Mouse (Mus musculus) lung, embryonic 14.5 days (tissue): ENCODE results near the gene Ccdc116. TPM values are rescaled to one million over a fixed set of nuclear protein-coding genes. Genes with fewer than 3 reads are reported as not detected.

Source experiments
- ATAC-seq: fragments of 200-750 bp; cut with Nextera tagmentation; 2 replicates; pipeline ENCODE4 v1.8.0; 2017; ENCODE audit warnings: mild to moderate bottlenecking, moderate TSS enrichment, moderate library complexity; ENCODE audit not compliant: insufficient read depth
- DNase-seq: peaks from one replicate; pipeline ENCODE4 v3.0.0-alpha.2; 2015
- H3K27ac ChIP-seq: fragments of 300-500 bp; sonication (generic); 2 replicates; pipeline ENCODE4 v1.5.1; 2014; ENCODE audit warnings: low read depth, mild to moderate bottlenecking, moderate library complexity
- H3K27me3 ChIP-seq: fragments of 300-500 bp; sonication (generic); 2 replicates; pipeline ENCODE4 v1.6.1; 2014; ENCODE audit warnings: low read length, control low read depth; ENCODE audit not compliant: insufficient read depth
- H3K36me3 ChIP-seq: fragments of 300-500 bp; sonication (generic); 2 replicates; pipeline ENCODE4 v1.6.1; 2014; ENCODE audit warnings: control low read depth; ENCODE audit not compliant: insufficient read depth
- H3K4me1 ChIP-seq: fragments of 300-500 bp; sonication (generic); 2 replicates; pipeline ENCODE4 v1.6.1; 2014; ENCODE audit warnings: antibody characterized with exemption, control low read depth; ENCODE audit not compliant: insufficient read depth
- H3K4me2 ChIP-seq: fragments of 300-500 bp; sonication (generic); 2 replicates; pipeline ENCODE4 v1.6.1; 2014; ENCODE audit warnings: mild to moderate bottlenecking
- H3K4me3 ChIP-seq: fragments of 300-500 bp; sonication (generic); 2 replicates; pipeline ENCODE4 v1.5.1; 2014; ENCODE audit warnings: low read depth, low read length
- H3K9ac ChIP-seq: fragments of 300-500 bp; sonication (generic); 2 replicates; pipeline ENCODE4 v1.6.1; 2014
- H3K9me3 ChIP-seq: fragments of 300-500 bp; sonication (generic); 2 replicates; pipeline ENCODE4 v1.6.1; 2016; ENCODE audit warnings: low read depth, low read length, control low read depth
- CTCF ChIP-seq: IDR thresholded peaks from 2 replicates; pipeline ENCODE4 v1.5.1; 2016; ENCODE audit warnings: antibody characterized with exemption, low read depth
- WGBS: fragments of 180-500 bp; shearing (Covaris S2); extraction: QIAGEN DNeasy Blood & Tissue Kit; methylation state at CpG from one replicate; pipeline ENCODE4 v1.1.7; 2014; 5-methylcytosine and 5-hydroxymethylcytosine counted together
- polyA plus RNA-seq: library from polyadenylated mRNA; unstranded; fragments of >200 nt; fragmentation: Nextera tagmentation; extraction: Ambion mirVana; gene quantifications from 2 replicates; pipeline ENCODE4 v1.2.1, GENCODE M21; 2014

Gene Ccdc116
- polyA plus RNA-seq, 1 experiment from 2014 or later = 0.78 TPM

DNA sequence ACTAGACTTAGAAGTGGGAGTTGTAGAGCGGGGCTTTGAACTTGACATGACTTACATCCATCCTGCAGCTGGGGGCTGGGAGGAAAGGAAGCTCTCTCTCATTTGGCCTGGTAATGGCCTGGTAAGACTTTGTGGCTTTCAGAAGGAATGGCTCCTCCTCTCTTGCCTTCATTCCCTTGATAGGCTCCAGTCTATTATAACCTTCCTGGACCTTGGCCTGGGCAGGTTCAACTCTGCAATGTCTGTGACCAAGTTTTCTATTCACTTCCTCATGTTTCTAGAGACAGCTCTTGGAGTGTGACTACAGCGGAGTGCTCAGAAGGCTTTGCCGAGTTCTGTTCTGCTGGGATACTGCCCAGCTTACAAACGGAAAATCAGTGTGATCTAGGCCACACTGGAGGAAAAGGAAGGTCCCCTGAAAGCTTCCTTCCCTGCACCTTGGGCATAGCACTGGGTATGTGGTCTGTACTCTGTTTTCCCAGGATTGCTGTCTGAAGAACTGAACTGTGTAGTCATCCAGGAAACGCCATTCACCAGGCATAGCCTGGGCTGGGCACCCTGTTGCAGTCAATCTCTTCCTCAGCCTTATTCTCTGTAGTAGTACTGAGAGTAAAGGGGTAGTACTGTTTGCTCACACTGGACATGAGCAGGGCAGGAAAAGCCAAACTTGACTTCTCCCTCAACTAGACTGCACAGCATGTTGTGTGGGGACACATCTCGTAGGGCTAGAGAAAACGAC lies 3.7 kb upstream of the Ccdc116 start:
- no peak for ATAC-seq
- 79% methylated on average over 7 of the region's 7 CpGs for WGBS

DNA sequence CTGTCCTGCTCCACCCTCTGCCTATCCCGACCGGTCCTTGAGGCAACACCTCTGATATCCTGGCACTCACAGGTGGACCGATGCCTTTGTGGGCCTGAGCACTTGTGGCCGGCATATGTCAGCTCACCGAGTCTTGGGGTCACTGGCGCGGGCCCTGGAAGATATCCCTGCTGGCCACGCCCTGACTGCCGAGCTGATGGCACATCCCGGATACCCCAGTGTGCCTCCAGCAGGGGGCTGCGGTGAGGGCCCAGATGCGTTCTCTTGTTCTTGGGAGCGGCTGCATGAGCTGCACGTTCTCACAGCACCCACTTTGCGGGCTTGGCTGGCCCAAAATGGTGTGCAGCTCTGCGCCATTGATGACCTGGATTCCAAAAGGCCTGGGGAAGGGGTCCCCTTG lies 1.1 kb upstream of the Ccdc116 start:
- Histone ChIP-seq H3K9me3 (no peaks in the 10 kb centered on the region), H3K9ac (peak overlapping the region; percentile 54; the same call in 1 of the 2 replicates), H3K4me2 (peak overlapping the region; percentile 99), H3K36me3 (peaks cover 15% of the 10 kb centered on the region), H3K27me3 (no peaks in the 10 kb centered on the region), H3K4me1 (peaks cover 14% of the 10 kb centered on the region), H3K27ac (no peak overlapping the region), H3K4me3 (peak overlapping the region; percentile 58)
- DNase-seq (peak; percentile 78), ATAC-seq (peak; percentile 12; the same call in 1 of the 2 replicates)
- TF ChIP-seq CTCF = peak; percentile 67
- WGBS = 6% methylated on average over 16 of the region's 16 CpGs

More for the DNA sequence above, 3.7 kb upstream of the Ccdc116 start:
- H3K9ac ChIP-seq = no peak overlapping the region
- no peak overlapping the region for H3K27ac ChIP-seq
- DNase-seq = no peak
- TF ChIP-seq CTCF = no peak
- H3K4me2 ChIP-seq = no peak overlapping the region
- H3K27me3 ChIP-seq = no peaks in the 10 kb centered on the region
- no peak overlapping the region for H3K4me3 ChIP-seq
- peaks cover 14% of the 10 kb centered on the region for H3K4me1 ChIP-seq
- H3K36me3 ChIP-seq = peaks cover 35% of the 10 kb centered on the region
- H3K9me3 ChIP-seq = no peaks in the 10 kb centered on the region

DNA sequence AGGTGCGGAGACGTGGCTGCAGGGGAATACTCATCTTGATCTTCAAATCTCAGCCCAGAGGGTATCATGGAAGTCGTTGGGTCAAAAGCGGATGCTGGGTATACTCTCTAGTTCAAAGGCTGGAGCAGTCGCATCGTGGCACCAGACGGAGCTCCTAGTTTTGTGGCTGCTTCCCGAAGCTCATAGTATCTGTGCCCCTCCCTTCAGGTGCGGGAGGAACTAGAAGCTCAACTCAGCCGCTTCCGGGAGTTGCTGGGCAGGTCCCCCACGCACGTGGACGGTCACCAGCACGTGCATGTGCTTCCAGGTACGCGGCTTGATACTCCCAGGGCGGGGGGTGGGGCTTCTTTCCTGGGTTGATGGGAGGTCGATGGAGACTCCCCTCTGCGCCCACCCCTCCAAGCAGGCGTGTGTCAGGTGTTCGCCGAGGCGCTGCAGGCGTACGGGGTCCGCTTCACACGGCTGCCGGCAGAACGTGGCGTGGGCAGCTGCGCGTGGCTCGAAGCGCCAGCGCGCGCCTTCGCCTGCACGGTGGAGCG lies 431 bp upstream of the Ccdc116 start:
- DNase-seq (peak; percentile 41), ATAC-seq (peak; percentile 19; the same call in 1 of the 2 replicates)
- Histone ChIP-seq H3K4me2 (peak overlapping the region; percentile 99), H3K27ac (no peak overlapping the region), H3K9me3 (no peaks in the 10 kb centered on the region), H3K36me3 (peaks cover 8% of the 10 kb centered on the region), H3K4me1 (peaks cover 14% of the 10 kb centered on the region), H3K9ac (peak overlapping the region; percentile 54), H3K27me3 (no peaks in the 10 kb centered on the region), H3K4me3 (peak overlapping the region; percentile 58)
- under 1% methylated on average over 41 of the region's 41 CpGs for WGBS
- TF ChIP-seq CTCF = no peak

DNA sequence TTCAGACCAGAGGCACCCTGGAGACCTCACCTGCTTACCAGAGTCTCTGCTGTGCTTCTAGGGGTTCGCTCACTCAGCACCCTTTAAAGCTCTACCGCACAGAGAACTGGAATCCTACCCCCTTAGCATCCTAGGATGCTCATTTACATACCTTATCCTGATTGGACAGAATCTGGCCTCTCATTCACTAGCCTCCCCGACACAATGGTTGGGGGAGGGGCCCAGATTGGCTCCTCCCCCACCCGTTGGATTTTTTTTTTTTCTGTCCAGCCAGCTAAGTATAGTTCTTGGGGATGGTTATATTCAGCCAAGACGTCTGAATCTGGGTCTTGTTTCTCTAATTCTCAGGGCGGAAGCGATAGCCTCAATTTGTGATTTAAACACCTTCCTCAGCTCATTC lies 2.7 kb downstream of the Ccdc116 start, which contains the start of gene Ydjc:
Ydjc (plus strand) TSS at position 283 of the 400 bp plus-strand sequence.
- Histone ChIP-seq H3K36me3 (no peaks in the 10 kb centered on the region), H3K27me3 (no peaks in the 10 kb centered on the region), H3K4me1 (peaks cover 14% of the 10 kb centered on the region), H3K4me2 (no peak within 1 kb of the TSS), H3K9ac (no peak within 1 kb of the TSS), H3K4me3 (no peak within 1 kb of the TSS), H3K27ac (no peak within 1 kb of the TSS), H3K9me3 (no peaks in the 10 kb centered on the region)
- DNase-seq (peak; percentile 60), ATAC-seq (no peak)
- TF ChIP-seq CTCF = no peak
- 21% methylated on average over 7 of the region's 7 CpGs for WGBS

DNA sequence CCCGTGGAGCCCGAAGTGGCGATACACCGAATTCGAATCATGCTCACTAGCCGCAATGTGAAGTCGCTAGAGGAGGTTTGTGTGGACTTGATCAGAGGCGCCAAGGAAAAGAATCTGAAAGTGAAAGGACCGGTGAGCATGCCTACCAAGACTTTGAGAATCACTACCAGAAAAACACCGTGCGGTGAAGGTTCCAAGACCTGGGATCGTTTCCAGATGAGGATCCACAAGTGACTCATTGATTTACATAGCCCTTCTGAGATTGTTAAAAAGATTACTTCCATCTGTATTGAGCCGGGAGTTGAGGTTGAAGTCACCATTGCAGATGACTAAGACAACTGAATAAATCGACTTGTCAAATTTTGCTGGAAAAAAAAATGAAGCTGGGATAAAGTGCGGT lies 9.7 kb downstream of the Ccdc116 start:
- no peak for DNase-seq
- Histone ChIP-seq H3K4me1 (0 out of 2 replicates have a peak, but pooled peaks cover 2% of the 10 kb centered on the region), H3K36me3 (no peaks in the 10 kb centered on the region), H3K9ac (no peak overlapping the region), H3K4me3 (no peak overlapping the region), H3K4me2 (no peak overlapping the region), H3K27me3 (no peaks in the 10 kb centered on the region), H3K27ac (no peak overlapping the region), H3K9me3 (no peaks in the 10 kb centered on the region)
- 82% methylated on average over 15 of the region's 15 CpGs for WGBS
- no peak for ATAC-seq
- TF ChIP-seq CTCF = no peak

DNA sequence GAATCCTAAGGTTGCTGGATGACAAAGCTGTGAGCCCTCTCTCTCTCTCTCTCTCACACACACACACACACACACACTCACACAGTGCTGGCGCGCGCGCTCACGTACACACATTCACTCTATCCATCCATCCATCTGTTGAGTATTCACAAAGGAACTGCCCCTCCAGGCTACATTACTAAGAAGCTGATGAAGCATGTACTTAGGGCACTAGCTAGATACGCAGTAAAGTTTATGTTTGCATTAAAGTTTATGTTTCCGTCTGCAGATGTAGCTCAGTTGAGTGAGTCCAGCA lies 14.2 kb downstream of the Ccdc116 start:
- TF ChIP-seq CTCF = no peak
- peak; percentile 26; the same call in 1 of the 2 replicates for ATAC-seq
- peak overlapping the region; percentile 89 for H3K4me2 ChIP-seq
- H3K27ac ChIP-seq = peak overlapping the region; percentile 9; the same call in 1 of the 2 replicates
- no peaks in the 10 kb centered on the region for H3K36me3 ChIP-seq
- H3K9ac ChIP-seq = peak overlapping the region; percentile 81
- WGBS = 11% methylated on average over 7 of the region's 7 CpGs
- H3K27me3 ChIP-seq = no peaks in the 10 kb centered on the region
- peak overlapping the region; percentile 78 for H3K4me3 ChIP-seq
- DNase-seq = peak; percentile 42
- H3K4me1 ChIP-seq = 0 out of 2 replicates have a peak, but pooled peaks cover 2% of the 10 kb centered on the region
- no peaks in the 10 kb centered on the region for H3K9me3 ChIP-seq
